Mouse (Mus musculus): ENCODE measurements around the gene Amph. TPM values are rescaled to one million over a fixed set of nuclear protein-coding genes. Genes with fewer than 3 reads are reported as not detected.

Amph gene
- polyA plus RNA-seq, 1 experiment from 2014 or later: 1.2 TPM

Other genes starting within 250 kb of the Amph start
- 63.5 and 67.9 TPM in 2 replicates for gene Vps41, start 230.9 kb upstream of the Amph start, polyA plus RNA-seq (2015; fragmentation: Nextera tagmentation; extraction: Ambion mirVana)